Mouse (Mus musculus): Measurements from ENCODE around the gene Slc38a8.

GRCm38 (mm10) chr8:119451131-119451530 is 50.4 kb downstream of the Slc38a8 start:
- TF ChIP-seq GATA1 (IDR thresholded peaks at IDR 0.05; ENCODE audit: low read length) (no peak), TAL1 (IDR thresholded peaks at IDR 0.05; ENCODE audit: low read length) (no peak)
